ENCODE assay signal across 18 mouse cellular contexts in the genomic region with DNA sequence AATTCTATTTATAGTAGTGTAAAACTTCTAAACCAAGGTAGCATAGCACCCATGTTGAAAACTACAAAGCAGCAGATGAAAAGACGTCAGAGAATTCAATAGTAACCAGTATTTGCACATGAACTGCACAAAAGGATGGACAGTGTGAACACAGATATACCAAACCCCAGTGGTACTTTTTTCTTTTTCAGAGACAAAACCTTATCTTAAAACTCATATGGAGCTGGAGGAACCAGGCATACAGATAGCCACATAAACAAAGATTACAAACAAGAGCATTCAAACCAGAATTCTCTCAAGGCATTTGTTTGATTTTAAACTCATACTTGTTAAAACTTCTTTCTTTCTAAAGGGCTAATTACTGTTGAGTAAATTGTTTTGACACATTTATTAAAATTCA.
"Had no signal": no experiment of that assay in that cellular context is flagged by ENCODE, and none has a peak within 500 bp of the region (broad histone marks: within the 10 kb centered on the region; RNA-seq: fewer than 3 reads in every experiment).

No protein-coding gene starts in this region.

- H3K4me1 ChIP-seq: intestine, embryonic 15.5 days; limb, embryonic 13.5 days had no signal

- H3K27me3 ChIP-seq: intestine, embryonic 15.5 days; kidney, embryonic 15.5 days; limb, embryonic 13.5 days; megakaryocyte, embryonic 14.5 days; stomach, embryonic 15.5 days had no signal

- H3K9me3 ChIP-seq: intestine, embryonic 15.5 days; kidney, embryonic 15.5 days; limb, embryonic 10.5 days; limb, embryonic 13.5 days; megakaryocyte, embryonic 14.5 days; stomach, embryonic 15.5 days had no signal

- ATAC-seq: intestine, embryonic 15.5 days; lung, postnatal 0 days had no signal

- H3K36me3 ChIP-seq: intestine, embryonic 15.5 days; kidney, embryonic 15.5 days; limb, embryonic 10.5 days; limb, embryonic 13.5 days; stomach, embryonic 15.5 days had no signal

- DNase-seq: kidney, adult 11 months; kidney, adult 8-10 months; kidney, postnatal 10 days; kidney, postnatal 36 days; lung, embryonic 14.5 days; midbrain, embryonic 14.5 days; right cerebral cortex, postnatal 25 days; spleen, adult 18-20 months; thymus, postnatal 25 days had no signal

- H3K27ac ChIP-seq: intestine, embryonic 15.5 days; kidney, embryonic 15.5 days; limb, embryonic 10.5 days; limb, embryonic 13.5 days; macrophage; stomach, embryonic 15.5 days had no signal

- H3K4me3 ChIP-seq: intestine, embryonic 15.5 days; kidney, embryonic 15.5 days; limb, embryonic 10.5 days; limb, embryonic 13.5 days; megakaryocyte, embryonic 14.5 days; stomach, embryonic 15.5 days had no signal

- H3K9ac ChIP-seq: intestine, embryonic 15.5 days; kidney, embryonic 15.5 days; limb, embryonic 13.5 days; lung, embryonic 14.5 days; stomach, embryonic 15.5 days had no signal

- H3K4me2 ChIP-seq: intestine, embryonic 15.5 days; kidney, embryonic 15.5 days; limb, embryonic 13.5 days; lung, embryonic 14.5 days; midbrain, embryonic 11.5 days; stomach, embryonic 15.5 days had no signal
